Mouse (Mus musculus) heart, embryonic 15.5 days (tissue): Measurements from ENCODE around the gene 6030408B16Rik. TPM values are rescaled to one million over a fixed set of nuclear protein-coding genes. Genes with fewer than 3 reads are reported as not detected.
A peak's percentile ranks its signal among the peaks of the same experiment; 100 is the strongest.

Experiments used
- ATAC-seq: fragments of 200-750 bp; cut with Nextera tagmentation; replicated peaks from 2 replicates; pipeline ENCODE4 v1.8.0; 2017; ENCODE audit warnings: low read depth, moderate TSS enrichment; ENCODE audit not compliant: insufficient number of reproducible peaks, insufficient read depth, low FRiP score
- H3K27ac ChIP-seq: fragments of 300-500 bp; sonication (generic); 2 replicates; pipeline ENCODE4 v1.5.1; 2015; ENCODE audit warnings: mild to moderate bottlenecking, inconsistent platforms
- H3K27me3 ChIP-seq: fragments of 300-500 bp; sonication (generic); 2 replicates; pipeline ENCODE4 v1.6.1; 2015; ENCODE audit warnings: inconsistent platforms
- H3K36me3 ChIP-seq: fragments of 300-500 bp; sonication (generic); 2 replicates; pipeline ENCODE4 v1.6.1; 2015; ENCODE audit warnings: mild to moderate bottlenecking, inconsistent platforms
- H3K4me1 ChIP-seq: fragments of 300-500 bp; sonication (generic); replicated peaks from 2 replicates; pipeline ENCODE4 v1.6.1; 2015; ENCODE audit warnings: inconsistent platforms
- H3K4me2 ChIP-seq: fragments of 300-500 bp; sonication (generic); 2 replicates; pipeline ENCODE4 v1.6.1; 2015; ENCODE audit warnings: inconsistent platforms, mild to moderate bottlenecking, moderate library complexity
- H3K4me3 ChIP-seq: fragments of 300-500 bp; sonication (generic); 2 replicates; pipeline ENCODE4 v1.5.1; 2015; ENCODE audit warnings: mild to moderate bottlenecking, inconsistent platforms
- H3K9ac ChIP-seq: fragments of 300-500 bp; sonication (generic); 2 replicates; pipeline ENCODE4 v1.6.1; 2015; ENCODE audit warnings: mild to moderate bottlenecking, inconsistent platforms
- H3K9me3 ChIP-seq: fragments of 300-500 bp; sonication (generic); replicated peaks from 2 replicates; pipeline ENCODE4 v1.6.1; 2016; ENCODE audit warnings: inconsistent platforms
- WGBS: fragments of 180-500 bp; shearing (Covaris S2); methylation state at CpG from one replicate; pipeline ENCODE4 v1.1.7; 2015; ENCODE audit warnings: mixed read lengths; 5-methylcytosine and 5-hydroxymethylcytosine counted together
- polyA plus RNA-seq: library from polyadenylated mRNA; unstranded; fragments of >200 nt; fragmentation: Nextera tagmentation; extraction: Ambion mirVana; gene quantifications from 2 replicates; pipeline ENCODE4 v1.2.1, GENCODE M21; 2015

6030408B16Rik gene
- polyA plus RNA-seq = 3.1 and 4.8 TPM in 2 replicates

- H3K4me2 ChIP-seq = peak within 1 kb of the TSS; percentile 14; the same call in 1 of the 2 replicates
- no peaks in the 10 kb centered on the region for H3K9me3 ChIP-seq
- H3K4me1 ChIP-seq = peaks cover 17% of the 10 kb centered on the region
- no peak within 1 kb of the TSS for H3K9ac ChIP-seq
- peak within 1 kb of the TSS; percentile 48; the same call in 1 of the 2 replicates for H3K27ac ChIP-seq
- H3K27me3 ChIP-seq = no peaks in the 10 kb centered on the region
- WGBS = 38% methylated on average over 18 of the region's 18 CpGs
- H3K36me3 ChIP-seq = peaks cover 39% of the 10 kb centered on the region
- ATAC-seq = 0 out of 2 replicates have a peak, but pooled peaks have one; percentile 34
- peak within 1 kb of the TSS; percentile 22 for H3K4me3 ChIP-seq
These were observed at the start of gene 6030408B16Rik for GRCm38 (mm10) chr15:101293025-101293621. 6030408B16Rik (plus strand) TSS chr15:101293212.

DNA sequence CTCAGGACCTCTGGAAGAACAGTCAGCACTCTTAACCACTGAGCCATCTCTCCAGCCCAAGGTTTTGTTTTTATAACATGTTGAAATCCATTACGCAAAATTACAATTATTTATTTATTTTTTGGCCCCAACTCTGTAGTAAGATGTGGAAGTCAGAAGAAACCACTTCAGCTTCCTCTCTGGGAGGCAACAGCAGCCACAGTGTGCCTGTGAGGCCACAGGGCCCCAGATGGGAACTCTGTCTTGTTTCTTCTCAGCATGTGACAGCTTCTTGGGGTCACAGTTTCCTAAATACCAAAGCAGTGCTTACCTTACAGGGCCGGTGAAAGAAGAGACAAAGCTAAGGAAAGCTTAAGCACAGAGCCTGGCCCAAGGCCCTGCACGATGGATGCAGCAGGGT is 49.0 kb upstream of the 6030408B16Rik start:
- Histone ChIP-seq H3K9me3 (no peaks in the 10 kb centered on the region), H3K27me3 (no peaks in the 10 kb centered on the region), H3K36me3 (no peaks in the 10 kb centered on the region), H3K27ac (0 out of 2 replicates have a peak overlapping the region, but pooled peaks have one; percentile 9), H3K4me3 (no peak overlapping the region), H3K9ac (no peak overlapping the region), H3K4me2 (no peak overlapping the region), H3K4me1 (peaks cover 62% of the 10 kb centered on the region)
- ATAC-seq = no peak
- 66% methylated on average over 3 of the region's 3 CpGs for WGBS

DNA sequence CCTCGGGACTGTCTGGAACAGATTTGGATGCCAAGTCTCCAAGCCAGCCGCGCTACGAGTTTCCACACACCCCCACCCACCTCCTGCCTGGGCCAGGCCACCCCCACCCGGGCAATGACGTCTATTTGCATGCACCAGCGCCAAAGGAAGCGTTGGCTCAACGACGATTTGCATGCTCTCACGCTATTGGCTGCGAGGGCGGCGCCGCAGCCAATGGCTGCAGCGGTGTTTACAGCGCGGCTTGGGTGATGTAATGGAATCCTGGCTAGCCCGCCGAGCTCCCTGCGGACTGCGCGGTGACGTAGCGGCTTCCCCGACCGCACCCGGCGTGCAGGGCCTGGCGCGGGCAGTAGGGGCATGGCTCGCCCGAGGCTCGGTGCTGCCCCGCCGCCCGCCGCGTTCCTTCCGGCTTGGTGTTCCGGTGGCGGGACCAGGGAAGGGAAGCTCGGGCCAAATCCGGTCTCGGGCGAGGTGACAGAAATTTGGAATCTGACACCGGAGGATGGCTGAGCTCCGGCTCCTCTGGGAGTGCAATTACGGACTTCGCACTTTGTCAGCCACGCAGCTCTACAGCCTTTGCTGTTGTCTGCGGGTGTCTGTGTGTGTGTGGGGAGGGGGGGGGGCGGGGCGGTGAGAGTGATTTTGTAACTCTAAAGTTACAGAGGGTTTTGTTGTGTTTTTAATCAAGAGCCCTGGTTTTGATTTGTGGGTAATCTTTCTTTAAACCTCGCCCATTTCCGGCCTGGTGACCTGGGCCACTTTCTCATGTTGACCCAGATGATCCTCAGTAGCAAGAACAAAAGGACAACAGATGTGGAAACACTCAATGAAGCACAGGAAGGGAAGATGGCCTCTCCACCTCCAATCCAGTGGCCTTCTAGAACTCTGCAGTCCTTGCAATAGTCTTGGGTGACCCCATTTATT is 46.5 kb upstream of the 6030408B16Rik start:
- H3K9me3 ChIP-seq = no peaks in the 10 kb centered on the region
- peak; percentile 95 for ATAC-seq
- WGBS = 2% methylated on average over 54 of the region's 56 CpGs
- peak overlapping the region; percentile 94 for H3K27ac ChIP-seq
- H3K36me3 ChIP-seq = no peaks in the 10 kb centered on the region
- H3K9ac ChIP-seq = peak overlapping the region; percentile 55
- H3K4me1 ChIP-seq = peaks cover 54% of the 10 kb centered on the region
- no peaks in the 10 kb centered on the region for H3K27me3 ChIP-seq
- peak overlapping the region; percentile 49 for H3K4me3 ChIP-seq
- H3K4me2 ChIP-seq = peak overlapping the region; percentile 73

GRCm38 (mm10) chr15:101247155-101247498 is 45.9 kb upstream of the 6030408B16Rik start:
- H3K4me3 ChIP-seq = peak overlapping the region; percentile 49; the same call in 1 of the 2 replicates
- H3K4me1 ChIP-seq = peaks cover 48% of the 10 kb centered on the region
- H3K27ac ChIP-seq = peak overlapping the region; percentile 94
- H3K9me3 ChIP-seq = no peaks in the 10 kb centered on the region
- H3K4me2 ChIP-seq = peak overlapping the region; percentile 73
- WGBS = 86% methylated on average over 1 of the region's 1 CpGs
- no peaks in the 10 kb centered on the region for H3K36me3 ChIP-seq
- no peak for ATAC-seq
- H3K9ac ChIP-seq = no peak overlapping the region
- no peaks in the 10 kb centered on the region for H3K27me3 ChIP-seq

GRCm38 (mm10) chr15:101248029-101248710 is 44.8 kb upstream of the 6030408B16Rik start:
- Histone ChIP-seq H3K27me3 (no peaks in the 10 kb centered on the region), H3K4me2 (peak overlapping the region; percentile 38; the same call in 1 of the 2 replicates), H3K27ac (peak overlapping the region; percentile 94), H3K4me3 (no peak overlapping the region), H3K9me3 (no peaks in the 10 kb centered on the region), H3K4me1 (peaks cover 40% of the 10 kb centered on the region), H3K36me3 (no peaks in the 10 kb centered on the region), H3K9ac (peak overlapping the region; percentile 35; the same call in 1 of the 2 replicates)
- no peak for ATAC-seq
- 15% methylated on average over 5 of the region's 5 CpGs for WGBS

- ATAC-seq = no peak
- Histone ChIP-seq H3K9me3 (no peaks in the 10 kb centered on the region), H3K4me3 (no peak overlapping the region), H3K4me1 (peaks cover 47% of the 10 kb centered on the region), H3K27me3 (no peaks in the 10 kb centered on the region), H3K36me3 (no peaks in the 10 kb centered on the region), H3K27ac (no peak overlapping the region), H3K4me2 (no peak overlapping the region), H3K9ac (no peak overlapping the region)
- WGBS = 66% methylated on average over 9 of the region's 9 CpGs
These were observed 42.7 kb upstream of the 6030408B16Rik start for GRCm38 (mm10) chr15:101250220-101250800.

GRCm38 (mm10) chr15:101251930-101252329 is 41.1 kb upstream of the 6030408B16Rik start:
- Histone ChIP-seq H3K9ac (no peak overlapping the region), H3K4me3 (no peak overlapping the region), H3K4me1 (peaks cover 54% of the 10 kb centered on the region), H3K27ac (no peak overlapping the region), H3K9me3 (no peaks in the 10 kb centered on the region), H3K27me3 (no peaks in the 10 kb centered on the region), H3K4me2 (no peak overlapping the region), H3K36me3 (no peaks in the 10 kb centered on the region)
- no peak for ATAC-seq
- WGBS = 90% methylated on average over 5 of the region's 5 CpGs

- H3K27me3 ChIP-seq = no peaks in the 10 kb centered on the region
- no peak for ATAC-seq
- WGBS = 76% methylated on average over 6 of the region's 6 CpGs
- no peak overlapping the region for H3K4me2 ChIP-seq
- no peaks in the 10 kb centered on the region for H3K36me3 ChIP-seq
- H3K27ac ChIP-seq = no peak overlapping the region
- H3K4me1 ChIP-seq = peaks cover 52% of the 10 kb centered on the region
- no peak overlapping the region for H3K9ac ChIP-seq
- no peaks in the 10 kb centered on the region for H3K9me3 ChIP-seq
- no peak overlapping the region for H3K4me3 ChIP-seq
These were observed 40.4 kb upstream of the 6030408B16Rik start for GRCm38 (mm10) chr15:101252614-101253013.

- peaks cover 44% of the 10 kb centered on the region for H3K4me1 ChIP-seq
- peak overlapping the region; percentile 60 for H3K4me3 ChIP-seq
- no peak for ATAC-seq
These were observed 39.5 kb upstream of the 6030408B16Rik start for GRCm38 (mm10) chr15:101253563-101253885.

DNA sequence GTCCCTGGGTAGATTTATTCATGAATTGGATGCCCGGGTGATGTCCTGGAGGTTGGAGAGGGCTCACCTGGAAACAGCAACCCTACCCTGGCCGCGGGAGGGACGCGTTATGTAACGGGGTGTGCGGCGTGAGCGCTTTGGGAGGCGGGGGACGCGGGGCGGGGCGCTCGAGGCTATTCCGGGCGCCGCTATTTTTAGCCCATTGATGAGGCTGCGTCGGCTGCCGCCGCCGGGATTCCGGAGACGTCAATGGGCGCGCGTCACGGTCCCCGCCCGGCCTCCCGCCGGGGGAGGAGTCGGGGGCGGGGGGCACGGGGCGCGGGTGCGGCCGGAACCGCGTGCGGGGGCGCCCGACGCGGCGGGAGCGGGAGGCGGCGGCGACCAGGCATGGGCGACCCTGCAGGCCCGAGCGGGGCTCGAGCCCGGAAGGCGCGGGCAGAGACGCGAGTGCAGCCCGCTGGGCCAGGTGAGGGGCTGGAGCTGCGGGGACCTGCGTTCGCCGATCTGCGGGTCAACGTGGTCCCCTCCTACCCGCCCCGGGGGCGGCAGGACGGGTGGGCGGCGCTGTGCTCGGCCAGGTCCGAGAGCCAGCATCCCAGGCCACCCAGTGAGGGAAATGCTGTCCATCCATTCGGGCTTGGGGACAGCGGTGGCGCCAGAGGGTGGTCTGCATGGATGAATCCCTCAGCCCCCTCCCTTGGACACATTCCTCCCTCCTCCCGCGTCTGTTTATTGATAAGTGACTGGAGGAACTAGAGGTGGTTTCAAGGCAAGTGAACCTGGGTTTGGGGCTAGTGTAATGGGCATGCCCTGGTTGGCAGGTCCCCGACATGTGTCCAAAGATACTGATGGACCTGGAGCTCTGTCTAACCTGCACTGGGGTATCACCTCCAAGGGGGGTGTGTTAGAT is 38.9 kb upstream of the 6030408B16Rik start, which contains the start of gene Nr4a1:
Nr4a1 (plus strand) TSS at position 384 of the 910 bp plus-strand sequence.
- peak within 1 kb of the TSS; percentile 70 for H3K27ac ChIP-seq
- peak within 1 kb of the TSS; percentile 86 for H3K9ac ChIP-seq
- peak within 1 kb of the TSS; percentile 83 for H3K4me2 ChIP-seq
- H3K36me3 ChIP-seq = no peaks in the 10 kb centered on the region
- ATAC-seq = peak; percentile 70
- H3K4me1 ChIP-seq = peaks cover 38% of the 10 kb centered on the region
- no peaks in the 10 kb centered on the region for H3K9me3 ChIP-seq
- WGBS = 2% methylated on average over 81 of the region's 82 CpGs
- no peaks in the 10 kb centered on the region for H3K27me3 ChIP-seq
- peak within 1 kb of the TSS; percentile 60 for H3K4me3 ChIP-seq

More at GRCm38 (mm10) chr15:101253563-101253885, 39.5 kb upstream of the 6030408B16Rik start:
- peak overlapping the region; percentile 83 for H3K4me2 ChIP-seq
- no peaks in the 10 kb centered on the region for H3K36me3 ChIP-seq
- H3K9me3 ChIP-seq = no peaks in the 10 kb centered on the region
- H3K27ac ChIP-seq = peak overlapping the region; percentile 70
- no peaks in the 10 kb centered on the region for H3K27me3 ChIP-seq
- peak overlapping the region; percentile 86 for H3K9ac ChIP-seq
- WGBS = 22% methylated on average over 3 of the region's 3 CpGs
